Mouse (Mus musculus) CH12.LX (cell line): ENCODE results near the gene Aass. TPM values are rescaled to one million over a fixed set of nuclear protein-coding genes. Genes with fewer than 3 reads are reported as not detected.

ENCODE experiments used
- DNase-seq: peaks from one replicate; pipeline ENCODE4 v3.0.0-alpha.2; 2013; ENCODE audit errors: extremely low read depth
- H3K27ac ChIP-seq: 2 replicates; pipeline ENCODE4 v1.5.1; 2012; ENCODE audit warnings: low read depth, mild to moderate bottlenecking, control low read depth, moderate library complexity; ENCODE audit not compliant: insufficient read depth
- H3K27me3 ChIP-seq: replicated peaks from 2 replicates; pipeline ENCODE3; 2012; ENCODE audit warnings: inconsistent platforms
- H3K36me3 ChIP-seq, 2 experiments: replicated peaks in 1 of 2; 2 replicates each; pipeline versions ENCODE3 to v1.6.1; 2012; ENCODE audit warnings: inconsistent platforms in 1 of 2, low read length in 1 of 2, mild to moderate bottlenecking in 1 of 2, mixed read lengths in 1 of 2, moderate library complexity in 1 of 2; ENCODE audit not compliant: control insufficient read depth in 1 of 2, insufficient read depth in 1 of 2
- H3K4me1 ChIP-seq, 2 experiments: 2 replicates each; pipeline ENCODE4 v1.6.1; 2012; ENCODE audit warnings: inconsistent platforms in 1 of 2, moderate library complexity in 1 of 2; ENCODE audit not compliant: insufficient read depth in 2 of 2, control insufficient read depth in 1 of 2
- H3K4me2 ChIP-seq: 2 replicates; pipeline ENCODE4 v1.6.1; 2012; ENCODE audit warnings: low read depth, mild to moderate bottlenecking, control low read depth; ENCODE audit not compliant: poor library complexity, insufficient read depth, severe bottlenecking
- H3K4me3 ChIP-seq, 3 experiments: fragments of 150-350 bp in 1 of 3; sonication (generic) in 1 of 3; replicated peaks in 1 of 3; 2 replicates each; pipeline versions ENCODE3 to v1.5.1; 2011 to 2012; ENCODE audit warnings: low read depth in 2 of 3, low read length in 2 of 3, mild to moderate bottlenecking in 2 of 3, moderate library complexity in 2 of 3, control low read depth in 1 of 3, improper control_type of control experiment in 1 of 3, inconsistent platforms in 1 of 3, mixed read lengths in 1 of 3; ENCODE audit not compliant: poor library complexity in 1 of 3
- H3K79me2 ChIP-seq: replicated peaks from 2 replicates; pipeline ENCODE4 v1.6.1; 2012; ENCODE audit warnings: mild to moderate bottlenecking, moderate library complexity; ENCODE audit not compliant: control insufficient read depth, poor library complexity, insufficient read depth, severe bottlenecking; ENCODE audit errors: extremely low read depth
- H3K9ac ChIP-seq: 2 replicates; pipeline ENCODE4 v1.6.1; 2012; ENCODE audit warnings: low read depth, mild to moderate bottlenecking, control low read depth, moderate library complexity; ENCODE audit not compliant: insufficient read depth
- H3K9me3 ChIP-seq: replicated peaks from 2 replicates; pipeline ENCODE3; 2012; ENCODE audit warnings: low read length, inconsistent platforms, mixed read lengths
- NRF1 ChIP-seq: IDR thresholded peaks from 2 replicates; pipeline ENCODE4 v1.6.1; 2014; ENCODE audit warnings: low read depth, mild to moderate bottlenecking, inconsistent platforms, low read length, improper control_type of control experiment, moderate library complexity
- dilution Hi-C: fragments of 300-500 bp; cut with MboI; formaldehyde crosslinking; loops from 2 replicates; pipeline ENCODE4 v1.14.3; 2020; ENCODE audit warnings: low sequenced_read_pairs; ENCODE audit not compliant: extremely low pct_unique_long_range_greater_than_20kb, extremely low pct_ligation_motif_present
- in situ Hi-C: fragments of 300-500 bp; cut with MboI; formaldehyde crosslinking; loops from 3 replicates; pipeline ENCODE4 v1.14.3; 2019; ENCODE audit warnings: low sequenced_read_pairs, low pct_ligation_motif_present, low pct_unique_long_range_greater_than_20kb, mixed read lengths
- polyA plus RNA-seq: library from polyadenylated mRNA; unstranded; fragments of >175 nt; gene quantifications from 2 replicates; pipeline ENCODE4 v1.2.1, GENCODE M21; 2012; ENCODE audit warnings: low read depth; ENCODE audit not compliant: insufficient read length
- total RNA-seq, 2 experiments: library from RNA; depleted of rRNA; stranded (reverse); fragments of 300-350 nt in 1 of 2; fragments of >200 nt in 1 of 2; gene quantifications; 2 replicates each; pipeline ENCODE4 v1.2.3; 2012 to 2014

Gene Aass
- total and polyA plus RNA-seq, 3 experiments = not detected

DNA sequence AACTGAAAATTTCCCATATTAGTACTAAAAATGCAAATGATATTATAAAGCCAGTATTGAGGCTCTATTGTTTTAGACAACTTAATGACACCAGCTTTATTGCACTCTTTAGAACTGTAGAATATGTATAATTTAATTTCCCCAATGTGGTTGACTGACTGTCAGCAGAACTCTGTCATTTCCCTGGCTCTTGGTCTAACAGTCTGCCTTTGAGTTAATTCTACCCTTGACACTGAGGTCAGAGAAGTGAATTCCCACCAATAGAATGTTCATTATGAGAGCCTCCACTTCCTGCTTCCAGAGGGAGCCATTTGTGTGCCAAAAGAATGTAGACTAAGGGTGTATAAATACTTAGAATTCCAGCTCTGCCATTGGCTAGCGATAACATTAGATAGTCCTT lies 104.5 kb downstream of the Aass start:
- in situ Hi-C loops (no loop called here), dilution Hi-C loops (no loop called here)
- no peak for DNase-seq

More for the DNA sequence above, 104.5 kb downstream of the Aass start:
- no peak overlapping the region for H3K4me3 ChIP-seq
- H3K4me2 ChIP-seq = no peak overlapping the region
- H3K36me3 ChIP-seq = no peaks in the 10 kb centered on the region
- no peaks in the 10 kb centered on the region for H3K79me2 ChIP-seq
- TF ChIP-seq NRF1 = no peak
- TF ChIP-seq, all 38 proteins: peak for 0
- H3K27ac ChIP-seq = no peak overlapping the region
- no peaks in the 10 kb centered on the region for H3K9me3 ChIP-seq
- no peak overlapping the region for H3K9ac ChIP-seq
- H3K4me1 ChIP-seq = no peaks in the 10 kb centered on the region
- no peaks in the 10 kb centered on the region for H3K27me3 ChIP-seq

Other genes with a start within 250 kb of the Aass start
- not detected in 2 replicates for gene Fezf1, start 115.4 kb upstream of the Aass start, total RNA-seq (2012; rRNA removed)
- not detected in 2 replicates for gene Fezf1, start 115.4 kb upstream of the Aass start, total RNA-seq (2014; rRNA removed)
- not detected in 2 replicates for gene Fezf1, start 115.4 kb upstream of the Aass start, polyA plus RNA-seq